Mouse (Mus musculus) lung, adult 2 months (tissue): ENCODE data around the gene Slc7a4.

Experiments used
- CTCF ChIP-seq: fragments of 200-500 bp; IDR thresholded peaks from 2 replicates; pipeline ENCODE4 v1.5.1; 2011; ENCODE audit warnings: mild to moderate bottlenecking, low read length, control low read depth; ENCODE audit not compliant: insufficient read depth
- POLR2A ChIP-seq: fragments of 200-500 bp; IDR thresholded peaks from 2 replicates; pipeline ENCODE4 v1.6.1; 2011; ENCODE audit warnings: low read depth, mild to moderate bottlenecking, control low read depth, low read length, borderline replicate concordance; ENCODE audit errors: extremely low read depth

DNA sequence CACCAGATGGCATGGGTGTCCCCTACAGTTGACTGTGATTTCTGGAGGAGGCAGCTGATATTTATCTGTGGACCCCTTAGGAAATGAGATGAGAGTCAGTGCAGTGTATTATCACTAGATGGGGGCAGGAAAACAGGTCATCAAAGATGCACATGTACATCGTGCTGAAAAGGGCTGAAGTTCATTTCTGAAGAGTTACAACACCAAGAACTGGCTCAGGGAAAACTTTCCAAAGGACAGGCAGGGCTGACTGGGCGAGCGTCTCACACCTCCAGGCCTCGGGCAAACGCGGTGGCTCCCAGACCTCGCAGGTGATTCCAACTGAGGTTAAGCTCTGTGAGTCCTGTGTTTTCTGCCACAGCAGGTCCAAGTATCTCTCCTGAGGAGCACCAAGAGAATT is 30.2 kb downstream of the Slc7a4 start:
- TF ChIP-seq CTCF (no peak), POLR2A (no peak)
